Mouse (Mus musculus) layer of hippocampus, adult 2 months (tissue): ENCODE measurements around the gene Astn1. TPM values are rescaled to one million over a fixed set of nuclear protein-coding genes. Genes with fewer than 3 reads are reported as not detected.

Experiments
- DNase-seq, 2 experiments: peaks; one replicate each; pipeline ENCODE4 v3.0.0; 2022; ENCODE audit warnings: low spot score in 2 of 2
- H3K27ac ChIP-seq: fragments of 200-600 bp; 2 replicates; pipeline ENCODE4 v1.8.1; 2022
- H3K4me3 ChIP-seq: fragments of 200-600 bp; 2 replicates; pipeline ENCODE4 v1.8.1; 2022; ENCODE audit warnings: mild to moderate bottlenecking
- CTCF ChIP-seq: fragments of 200-600 bp; conservative IDR thresholded peaks from 2 replicates; pipeline ENCODE4 v1.8.1; 2022; ENCODE audit warnings: antibody characterized with exemption, mild to moderate bottlenecking, moderate library complexity
- total RNA-seq, 2 experiments: library from RNA; stranded (reverse); gene quantifications; 2 replicates each; pipeline ENCODE4 v1.2.3; 2021

Astn1 gene
- total RNA-seq, 2 experiments from 2014 or later, result 183 to 185 TPM

GRCm38 (mm10) chr1:158385311-158385710 is 23.2 kb downstream of the Astn1 start:
- H3K27ac ChIP-seq, result no peak overlapping the region
- no peak overlapping the region for H3K4me3 ChIP-seq
- no peak for DNase-seq
- TF ChIP-seq CTCF, result no peak

- DNase-seq, result no peak
- H3K27ac ChIP-seq, result no peak overlapping the region
- H3K4me3 ChIP-seq, result no peak overlapping the region
- no peak for TF ChIP-seq CTCF
Observed at GRCm38 (mm10) chr1:158386781-158387180, 24.7 kb downstream of the Astn1 start.

DNA sequence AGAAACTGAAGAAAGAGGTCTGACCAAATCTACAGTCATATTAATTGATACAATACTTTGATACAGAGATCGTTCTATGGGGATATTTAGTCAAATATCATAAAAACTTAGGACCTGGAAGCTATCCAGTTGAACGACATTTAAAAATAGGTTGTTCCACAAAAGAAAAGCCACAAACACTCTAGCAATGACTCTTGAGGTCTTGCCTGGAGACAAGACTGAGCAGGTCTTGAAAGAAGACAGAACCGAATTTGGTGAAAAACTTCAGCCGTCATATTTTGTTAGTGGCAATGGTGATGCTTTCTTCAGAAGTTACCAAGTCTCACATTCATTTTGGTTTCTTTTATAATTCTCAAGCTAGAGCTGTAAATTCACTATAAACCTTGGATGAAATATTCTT is 26.9 kb downstream of the Astn1 start:
- no peak for DNase-seq

GRCm38 (mm10) chr1:158390693-158391092 is 28.6 kb downstream of the Astn1 start:
- no peak overlapping the region for H3K4me3 ChIP-seq
- H3K27ac ChIP-seq, result no peak overlapping the region
- TF ChIP-seq CTCF, result no peak
- DNase-seq, result no peak

More for the DNA sequence above, 26.9 kb downstream of the Astn1 start:
- TF ChIP-seq CTCF, result no peak
- H3K27ac ChIP-seq, result no peak overlapping the region
- no peak overlapping the region for H3K4me3 ChIP-seq

- TF ChIP-seq CTCF, result no peak
- DNase-seq, result no peak
- H3K4me3 ChIP-seq, result no peak overlapping the region
- H3K27ac ChIP-seq, result no peak overlapping the region
Observed at GRCm38 (mm10) chr1:158397058-158397457, 35.0 kb downstream of the Astn1 start.

DNA sequence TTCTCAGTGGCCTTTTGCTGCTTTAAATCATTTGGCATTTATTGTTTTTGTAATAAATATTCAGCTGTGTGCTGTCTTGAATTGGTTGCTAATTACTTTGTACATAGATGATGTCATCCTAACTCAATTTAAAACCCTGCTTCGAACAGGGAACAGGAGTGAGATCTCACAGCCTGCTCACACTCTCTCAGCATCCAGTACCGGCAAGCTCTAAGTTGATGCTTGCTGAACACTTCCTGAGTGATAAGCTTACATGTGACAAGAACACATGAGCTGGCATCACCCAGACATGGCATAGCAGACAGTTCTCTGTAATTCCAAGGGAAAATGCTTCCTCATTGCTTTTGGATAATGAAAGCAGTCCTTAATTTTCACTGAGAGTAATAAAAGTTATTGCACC is 38.8 kb downstream of the Astn1 start:
- no peak for TF ChIP-seq CTCF
- no peak for DNase-seq
- no peak overlapping the region for H3K4me3 ChIP-seq
- no peak overlapping the region for H3K27ac ChIP-seq

DNA sequence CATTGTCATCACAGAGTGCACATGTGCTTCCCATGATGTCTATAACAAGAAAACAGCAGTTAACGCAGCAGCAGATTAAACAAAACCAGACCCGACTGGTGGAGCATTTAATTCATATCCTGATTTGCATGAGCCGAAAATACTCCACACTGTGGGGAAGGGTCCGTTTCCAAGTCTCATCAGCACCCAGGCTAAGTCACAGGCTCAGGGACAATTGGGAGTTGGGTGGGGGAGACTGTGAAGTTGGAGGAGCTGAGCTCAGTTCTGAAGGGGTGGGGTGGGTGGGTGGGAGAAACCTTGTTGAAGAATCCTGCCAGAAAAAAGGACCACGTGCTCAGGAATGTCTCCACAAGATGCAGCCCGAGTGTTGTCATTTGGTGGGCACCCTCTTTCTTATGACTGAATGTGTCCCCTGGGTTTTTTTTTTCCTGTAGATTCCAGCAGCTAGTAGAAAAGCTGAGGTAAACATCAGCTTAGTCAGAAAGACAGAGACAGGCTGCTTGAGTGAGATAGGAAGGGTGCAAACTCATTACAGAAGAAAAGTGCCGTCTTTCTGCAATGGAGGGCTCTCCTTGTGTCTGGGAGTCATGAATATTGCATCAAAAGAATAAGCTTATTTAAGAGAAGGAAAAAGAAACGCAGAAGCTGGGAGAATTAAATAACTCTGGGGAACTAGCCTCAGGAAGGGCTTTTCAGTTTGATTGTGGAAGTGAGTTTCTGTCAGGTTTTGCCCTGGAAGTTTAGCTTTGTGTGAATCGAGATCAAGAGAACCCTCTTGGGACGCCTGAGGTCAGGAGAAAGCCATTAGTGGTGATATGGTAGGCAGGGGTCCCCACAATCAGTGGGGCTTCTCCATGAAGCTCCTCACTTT is 44.1 kb downstream of the Astn1 start:
- Histone ChIP-seq H3K27ac (peak overlapping the region; percentile 49; the same call in 1 of the 2 replicates), H3K4me3 (no peak overlapping the region)
- TF ChIP-seq CTCF, result no peak
- DNase-seq, result no peak

DNA sequence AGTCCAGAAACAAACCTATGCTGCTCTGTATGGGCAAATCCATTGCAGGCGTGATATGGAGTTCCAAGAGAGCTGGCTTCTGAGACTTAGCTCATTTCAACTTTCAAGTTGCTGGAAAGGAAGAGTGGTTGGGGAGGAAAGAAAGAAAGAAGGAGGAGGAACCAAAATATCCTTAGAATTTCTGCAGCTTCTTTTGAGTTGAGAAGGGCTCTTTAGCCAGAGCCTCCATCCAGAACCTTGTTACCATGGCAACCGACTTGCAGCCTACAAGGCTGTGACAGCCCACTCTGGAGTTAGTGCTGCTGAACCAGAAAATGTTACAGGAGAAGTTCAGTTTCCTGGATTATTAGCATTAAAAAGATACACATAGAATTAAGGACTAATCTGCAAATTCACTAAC is 46.1 kb downstream of the Astn1 start:
- TF ChIP-seq CTCF, result no peak
- peak in 1 of 2 experiments; percentile 47 for DNase-seq
- Histone ChIP-seq H3K4me3 (no peak overlapping the region), H3K27ac (peak overlapping the region; percentile 59)

DNA sequence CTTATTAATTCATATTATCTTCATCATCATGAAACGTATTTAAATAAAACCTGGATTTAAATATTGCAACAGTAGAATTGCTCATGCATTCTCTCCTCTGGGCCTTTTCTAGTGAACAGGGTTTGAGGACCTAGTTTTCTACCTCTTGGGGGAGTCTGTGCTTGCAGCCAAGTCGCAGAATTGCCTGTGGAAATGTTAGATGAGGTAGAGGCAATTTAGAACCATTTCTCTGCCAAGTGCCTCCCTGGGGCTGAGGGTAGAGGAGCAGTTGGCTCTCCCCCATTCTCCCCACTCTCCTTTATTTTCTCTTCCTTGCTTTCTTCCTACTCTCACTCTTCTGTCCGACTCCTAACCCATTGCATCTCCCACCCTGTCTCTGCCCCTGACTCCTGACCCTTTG is 49.1 kb downstream of the Astn1 start:
- no peak overlapping the region for H3K27ac ChIP-seq
- 0 out of 2 replicates have a peak, but pooled peaks have one; percentile 21 for TF ChIP-seq CTCF
- no peak for DNase-seq
- no peak overlapping the region for H3K4me3 ChIP-seq

DNA sequence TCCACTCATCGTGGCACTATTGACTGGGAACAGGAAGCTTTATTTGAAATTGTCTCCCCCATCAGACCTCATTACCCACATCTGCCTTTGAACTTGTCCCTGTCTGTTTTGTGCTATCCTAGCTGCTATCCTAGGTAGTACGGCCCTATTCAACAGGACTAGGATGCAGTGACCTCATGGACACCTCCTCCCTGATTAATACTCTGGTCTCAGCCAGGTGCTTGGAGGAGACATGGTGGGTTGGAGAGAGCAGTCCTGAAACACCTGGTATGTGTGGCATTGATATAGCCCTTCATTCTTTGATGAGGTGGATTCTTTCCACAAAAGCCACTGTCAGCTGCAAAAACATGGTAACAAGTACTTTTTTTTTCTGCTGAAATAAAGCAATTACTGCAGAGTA is 52.1 kb downstream of the Astn1 start:
- Histone ChIP-seq H3K27ac (no peak overlapping the region), H3K4me3 (no peak overlapping the region)
- TF ChIP-seq CTCF, result no peak
- DNase-seq, result no peak

GRCm38 (mm10) chr1:158421451-158421850 is 59.4 kb downstream of the Astn1 start:
- no peak for DNase-seq
- Histone ChIP-seq H3K27ac (no peak overlapping the region), H3K4me3 (no peak overlapping the region)
- TF ChIP-seq CTCF, result no peak

- no peak overlapping the region for H3K4me3 ChIP-seq
- DNase-seq, result no peak
- no peak overlapping the region for H3K27ac ChIP-seq
- no peak for TF ChIP-seq CTCF
Observed at GRCm38 (mm10) chr1:158422739-158423138, 60.7 kb downstream of the Astn1 start.

- Histone ChIP-seq H3K4me3 (no peak overlapping the region), H3K27ac (no peak overlapping the region)
- no peak for TF ChIP-seq CTCF
- no peak for DNase-seq
Observed at GRCm38 (mm10) chr1:158446071-158446470, 84.0 kb downstream of the Astn1 start.

GRCm38 (mm10) chr1:158447956-158448355 is 85.9 kb downstream of the Astn1 start:
- no peak for DNase-seq
- no peak for TF ChIP-seq CTCF
- H3K27ac ChIP-seq, result no peak overlapping the region
- H3K4me3 ChIP-seq, result no peak overlapping the region

- H3K4me3 ChIP-seq, result no peak overlapping the region
- H3K27ac ChIP-seq, result peak overlapping the region; percentile 36; the same call in 1 of the 2 replicates
- no peak for TF ChIP-seq CTCF
- DNase-seq, result no peak
Observed at GRCm38 (mm10) chr1:158452675-158453074, 90.6 kb downstream of the Astn1 start.
